Mouse (Mus musculus) Muller cell, postnatal 12 days (primary cell): Measurements from ENCODE around the gene Dnah6.

Experiments
- DNase-seq: peaks from one replicate; pipeline ENCODE4 v3.0.0-alpha.2; 2015; ENCODE audit errors: inconsistent ontology term

The Dnah6 gene

DNA sequence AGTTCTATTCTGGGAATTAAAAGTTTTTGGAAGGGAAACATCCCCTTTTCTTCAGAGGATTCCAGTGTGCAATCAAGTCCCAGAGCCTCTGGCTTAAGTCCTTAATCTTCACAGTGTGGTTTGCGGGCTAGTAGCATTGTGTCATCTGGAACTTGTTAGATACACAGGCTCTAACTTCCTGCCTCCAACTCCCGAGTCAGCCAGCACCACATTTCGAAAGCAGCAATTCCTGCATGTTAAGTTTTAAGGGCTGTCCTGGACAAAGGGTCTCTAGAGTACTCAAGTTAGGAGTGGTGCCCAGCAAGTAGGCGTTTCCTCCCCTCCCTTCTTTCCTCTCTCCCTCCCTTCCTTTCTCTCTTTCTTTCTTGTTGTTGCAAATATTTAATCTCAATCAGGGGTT, 7.0 kb upstream of the Dnah6 start:
- no peak for DNase-seq

DNA sequence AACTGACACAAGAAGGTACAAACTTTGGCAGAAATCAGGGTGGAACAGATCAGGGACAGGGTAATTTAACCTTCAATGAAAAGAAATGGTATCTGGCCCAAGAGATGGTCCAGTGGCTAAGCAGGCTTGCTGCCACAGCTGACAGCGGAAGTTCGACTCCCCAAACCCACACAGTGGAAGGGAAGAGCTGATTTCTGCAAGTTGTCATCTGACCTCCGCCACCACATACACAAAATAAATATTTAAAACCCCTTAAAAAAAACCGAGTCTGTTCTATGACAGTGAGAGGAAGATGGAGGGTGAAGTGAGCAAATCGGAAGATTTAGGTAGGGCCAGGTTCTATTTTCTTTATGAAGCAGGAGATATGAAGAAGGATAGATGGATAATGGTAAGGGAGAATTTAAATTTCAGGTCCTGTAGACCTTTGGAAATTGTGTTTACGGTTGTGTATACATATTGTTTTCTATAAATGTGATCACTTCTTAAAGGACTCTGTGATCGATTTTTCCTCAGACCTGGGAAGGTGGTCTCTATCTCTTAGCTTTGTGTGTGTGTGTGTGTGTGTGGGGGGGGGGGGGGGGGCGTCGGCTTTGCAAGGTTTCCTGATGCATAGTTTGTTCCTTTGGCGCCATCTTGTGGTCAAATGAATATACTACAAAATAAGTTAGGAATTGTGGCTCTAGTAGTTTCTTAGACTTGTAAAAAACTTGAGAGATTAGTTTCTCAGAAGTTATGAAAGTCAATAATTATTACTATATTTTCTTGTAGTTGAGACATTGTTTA, 6.1 kb upstream of the Dnah6 start:
- peak; percentile 63 for DNase-seq

DNA sequence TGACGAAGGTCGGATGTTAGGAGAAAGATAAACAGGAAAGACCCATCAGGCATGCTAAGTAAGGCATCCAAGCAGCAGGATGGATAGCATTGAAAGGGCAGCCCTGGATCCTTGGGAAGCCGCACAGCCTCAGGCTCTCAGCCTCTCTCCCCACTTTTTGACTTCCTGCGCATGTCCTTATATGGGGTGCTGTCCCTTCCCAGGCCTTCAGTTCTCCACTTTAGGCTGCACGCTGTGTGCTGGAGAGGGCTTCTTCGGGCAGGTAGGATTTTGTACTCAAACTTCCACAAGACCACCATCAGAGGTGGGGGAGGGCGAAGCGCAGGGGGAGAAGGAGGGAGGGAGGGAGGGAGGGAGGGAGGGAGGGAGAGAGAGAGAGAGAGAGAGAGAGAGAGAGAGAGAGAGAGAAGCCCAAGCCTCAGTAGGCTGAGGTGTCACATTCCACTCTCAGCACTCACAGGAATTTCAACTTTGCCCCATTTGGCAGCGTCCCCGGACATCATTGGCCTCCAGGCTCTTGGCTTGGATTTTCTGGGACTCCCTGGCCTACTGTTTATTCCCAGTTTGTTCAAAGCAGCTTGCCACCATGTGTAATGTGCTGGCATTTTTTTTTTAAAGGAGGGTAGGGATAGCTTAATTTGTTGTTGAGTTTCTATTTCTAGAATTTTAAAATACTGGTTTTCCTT, 1.5 kb upstream of the Dnah6 start:
- DNase-seq: peak; percentile 98

- no peak for DNase-seq
Observed at GRCm38 (mm10) chr6:73221958-73222735, 696 bp upstream of the Dnah6 start.

DNA sequence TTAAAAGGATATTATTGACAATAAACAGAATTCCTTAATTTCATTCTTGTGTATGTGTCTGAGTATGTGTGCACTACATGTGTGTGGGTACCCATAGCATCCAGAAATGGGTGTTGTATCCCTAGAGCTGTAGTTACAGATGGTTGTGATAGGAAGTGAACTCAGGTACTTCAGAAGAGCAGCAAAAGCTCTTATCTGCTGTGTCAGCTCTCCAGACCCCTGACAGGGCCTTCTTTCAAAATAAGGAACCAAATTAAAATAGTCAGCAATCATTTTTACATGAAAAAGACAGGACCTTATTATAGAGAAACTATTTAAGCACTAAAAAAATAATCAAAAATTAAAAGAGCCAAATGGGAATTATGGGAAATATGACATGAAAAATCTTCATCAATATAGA, 9.8 kb downstream of the Dnah6 start:
- no peak for DNase-seq

DNA sequence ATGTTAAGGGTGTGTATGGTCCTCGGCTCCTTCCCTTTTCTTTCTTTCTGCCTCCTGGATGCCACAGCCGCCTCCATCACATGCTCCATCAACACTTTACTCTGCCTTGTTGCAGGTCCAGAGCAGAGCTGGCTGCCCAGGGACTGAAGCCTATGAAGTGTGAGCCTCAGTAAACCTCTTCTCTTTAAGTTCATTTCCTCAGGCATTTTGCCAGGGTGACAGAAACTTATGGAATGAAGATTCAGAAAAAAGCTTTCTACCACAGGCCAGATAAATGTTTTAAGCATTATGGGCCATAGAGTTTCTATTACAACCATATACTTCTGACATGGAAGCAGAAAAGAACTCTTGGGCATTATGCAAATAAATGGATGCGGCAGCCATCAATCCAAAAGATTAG, 10.4 kb downstream of the Dnah6 start:
- no peak for DNase-seq

- peak; percentile 26 for DNase-seq
Observed at GRCm38 (mm10) chr6:73210445-73210972, 10.9 kb downstream of the Dnah6 start.

DNA sequence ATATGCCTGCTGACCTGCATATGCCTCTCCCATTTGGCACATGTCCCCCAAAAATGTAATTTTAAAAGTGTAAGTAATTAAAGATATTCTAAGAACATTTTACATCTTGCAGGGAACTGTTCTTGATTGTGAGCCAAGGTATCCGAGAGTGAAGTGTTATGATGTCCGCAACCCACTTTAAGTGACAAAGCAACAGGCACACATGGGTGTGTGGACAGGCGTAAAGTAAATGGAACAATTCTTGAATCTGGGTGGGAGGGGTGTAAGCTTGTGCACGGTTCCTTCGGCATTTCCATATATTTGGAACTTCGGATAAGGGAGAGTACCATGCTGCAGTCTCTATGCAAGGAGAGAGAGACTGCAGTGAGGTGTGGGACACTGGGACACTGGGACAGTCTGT, 11.9 kb downstream of the Dnah6 start:
- DNase-seq: no peak

DNA sequence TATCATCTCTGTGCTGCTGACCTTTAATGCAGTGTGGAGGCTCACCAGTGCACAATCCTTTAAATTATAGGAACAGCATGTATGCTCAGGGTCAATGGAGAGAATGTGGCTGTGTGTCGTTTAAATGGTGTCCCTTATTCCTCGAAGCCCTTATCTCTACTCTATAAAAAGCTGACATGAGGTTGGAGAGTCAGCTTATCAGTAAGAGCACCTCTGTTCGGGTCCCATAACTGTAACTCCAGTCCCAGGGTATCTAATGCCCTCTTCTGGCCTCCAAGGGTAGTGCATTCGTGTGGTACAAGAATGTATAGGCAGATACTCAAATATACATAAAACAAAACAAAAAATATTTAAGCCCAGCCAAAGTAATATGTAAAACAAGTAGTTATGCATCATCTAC, 16.5 kb downstream of the Dnah6 start:
- no peak for DNase-seq

DNA sequence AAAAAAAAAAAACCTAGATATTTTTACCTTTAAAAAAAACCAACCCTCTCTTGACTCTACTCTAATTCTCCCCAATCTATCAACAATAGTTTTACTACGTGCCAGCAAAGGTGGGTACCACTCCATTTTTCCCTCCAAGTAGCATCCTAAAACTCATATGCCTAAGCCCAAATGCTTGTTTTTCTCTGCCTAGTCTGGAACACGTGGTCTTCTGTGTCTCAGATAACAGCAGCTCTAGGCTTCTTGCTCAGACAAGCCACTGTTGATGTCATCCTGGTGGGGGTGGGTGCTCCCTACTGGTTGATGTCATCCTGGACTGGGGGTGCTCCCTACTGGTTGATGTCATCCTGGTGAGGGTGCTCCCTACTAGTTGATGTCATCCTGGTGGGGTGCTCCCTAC, 17.7 kb downstream of the Dnah6 start:
- DNase-seq: no peak

DNA sequence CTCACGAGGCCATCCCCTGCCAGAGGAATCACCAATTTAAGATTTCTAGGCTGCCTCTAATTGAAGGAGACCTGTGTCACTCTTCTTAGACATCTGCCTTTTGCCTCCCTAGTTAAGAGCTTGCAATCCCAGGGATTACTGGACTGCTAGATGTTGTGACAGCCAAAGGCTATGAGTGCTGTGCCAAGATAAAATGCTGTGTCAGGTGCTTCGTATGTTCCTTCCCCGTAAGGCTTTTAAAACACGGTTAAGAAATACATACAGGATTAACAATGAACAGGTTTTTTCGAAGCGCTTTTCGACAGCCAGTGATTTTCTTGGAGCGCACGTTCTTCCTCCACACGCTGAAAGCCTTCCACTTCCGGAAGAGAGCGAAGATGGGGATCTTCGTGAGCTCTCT, 26.2 kb downstream of the Dnah6 start:
- DNase-seq: no peak

DNA sequence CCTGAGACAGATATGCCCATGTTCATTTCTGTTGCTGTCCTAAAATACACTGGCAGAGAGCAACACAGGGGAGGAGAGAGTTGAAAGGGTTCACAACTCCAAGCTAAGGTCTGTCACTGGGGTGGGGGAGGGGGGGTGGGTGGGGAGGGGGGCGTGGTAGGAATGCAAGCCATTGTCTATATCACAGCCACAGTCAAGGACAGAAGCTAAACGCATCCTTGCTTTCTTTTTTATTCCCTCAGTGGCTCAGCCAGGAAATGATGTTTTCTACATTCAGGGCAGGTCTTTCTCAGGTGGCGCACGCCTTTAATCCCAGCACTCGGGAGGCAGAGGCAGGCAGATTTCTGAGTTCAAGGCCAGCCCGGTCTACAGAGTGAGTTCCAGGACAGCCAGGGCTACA, 30.7 kb downstream of the Dnah6 start:
- DNase-seq: no peak

GRCm38 (mm10) chr6:73184276-73184675, 37.2 kb downstream of the Dnah6 start:
- DNase-seq: no peak

- DNase-seq: no peak
Observed at GRCm38 (mm10) chr6:73182987-73183386, 38.5 kb downstream of the Dnah6 start.

GRCm38 (mm10) chr6:73182410-73182809, 39.0 kb downstream of the Dnah6 start:
- DNase-seq: no peak

GRCm38 (mm10) chr6:73182006-73182405, 39.4 kb downstream of the Dnah6 start:
- no peak for DNase-seq

- no peak for DNase-seq
Observed at GRCm38 (mm10) chr6:73175156-73175555, 46.3 kb downstream of the Dnah6 start.

- no peak for DNase-seq
Observed at GRCm38 (mm10) chr6:73167230-73167629, 54.2 kb downstream of the Dnah6 start.

GRCm38 (mm10) chr6:73162958-73163357, 58.5 kb downstream of the Dnah6 start:
- no peak for DNase-seq

GRCm38 (mm10) chr6:73161338-73161737, 60.1 kb downstream of the Dnah6 start:
- no peak for DNase-seq

- DNase-seq: no peak
Observed at GRCm38 (mm10) chr6:73155455-73155854, 66.0 kb downstream of the Dnah6 start.

DNA sequence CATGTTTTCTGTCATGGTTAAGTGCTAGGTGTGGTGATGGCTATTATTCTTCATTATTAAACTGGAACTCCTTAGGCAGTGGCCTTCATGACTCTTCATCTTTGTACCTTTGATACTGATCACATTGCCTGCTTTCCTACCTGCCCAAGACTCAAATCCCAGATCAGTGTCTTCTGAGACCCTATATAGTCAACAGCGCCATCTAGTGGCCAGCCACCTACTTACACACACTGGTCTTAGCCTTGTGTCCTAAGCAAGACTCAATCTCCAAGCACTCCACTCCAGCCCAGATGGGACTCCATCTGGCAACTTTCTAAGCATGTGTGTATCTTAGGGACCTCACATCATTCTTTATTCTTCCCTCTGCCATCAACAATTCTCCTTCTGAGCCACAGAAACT, 67.8 kb downstream of the Dnah6 start:
- DNase-seq: peak; percentile 66
